Comparison of ENCODE assay signal across 8 mouse cellular contexts in genomic region chr11:20896277-20897123, GRCm38 (mm10).
DNase-seq lines count a peak whose midpoint lies in the region; ATAC-seq lines count a peak whose summit lies in the region.

No protein-coding gene starts in this region.

- no peaks in the 10 kb centered on the region for H3K9me3 ChIP-seq in hindbrain, embryonic 15.5 days
- H3K9me3 ChIP-seq in hindbrain, embryonic 12.5 days (replicated peaks) = no peaks in the 10 kb centered on the region
- H3K9me3 ChIP-seq in embryonic facial prominence, embryonic 15.5 days (replicated peaks) = no peaks in the 10 kb centered on the region
- H3K9me3 ChIP-seq in liver, embryonic 15.5 days (replicated peaks) = no peaks in the 10 kb centered on the region
- no peaks in the 10 kb centered on the region for H3K9me3 ChIP-seq in stomach, embryonic 15.5 days

- no peaks in the 10 kb centered on the region for H3K36me3 ChIP-seq in hindbrain, embryonic 15.5 days
- no peaks in the 10 kb centered on the region for H3K36me3 ChIP-seq in hindbrain, embryonic 12.5 days
- H3K36me3 ChIP-seq in embryonic facial prominence, embryonic 15.5 days = no peaks in the 10 kb centered on the region
- H3K36me3 ChIP-seq in liver, embryonic 15.5 days (replicated peaks) = no peaks in the 10 kb centered on the region
- no peaks in the 10 kb centered on the region for H3K36me3 ChIP-seq in stomach, embryonic 15.5 days

- H3K4me1 ChIP-seq in hindbrain, embryonic 15.5 days (replicated peaks) = peaks cover 5% of the 10 kb centered on the region; the same call in 1 of the 2 replicates
- H3K4me1 ChIP-seq in hindbrain, embryonic 12.5 days = 0 out of 2 replicates have a peak, but pooled peaks cover 6% of the 10 kb centered on the region
- peaks cover 33% of the 10 kb centered on the region for H3K4me1 ChIP-seq in embryonic facial prominence, embryonic 15.5 days
- H3K4me1 ChIP-seq in liver, embryonic 15.5 days (replicated peaks) = peaks cover 9% of the 10 kb centered on the region; the same call in 1 of the 2 replicates
- H3K4me1 ChIP-seq in stomach, embryonic 15.5 days = 0 out of 2 replicates have a peak, but pooled peaks cover 4% of the 10 kb centered on the region

- no peaks in the 10 kb centered on the region for H3K27me3 ChIP-seq in hindbrain, embryonic 15.5 days
- H3K27me3 ChIP-seq in hindbrain, embryonic 12.5 days = no peaks in the 10 kb centered on the region
- no peaks in the 10 kb centered on the region for H3K27me3 ChIP-seq in embryonic facial prominence, embryonic 15.5 days
- peaks cover 48% of the 10 kb centered on the region for H3K27me3 ChIP-seq in liver, embryonic 15.5 days
- no peaks in the 10 kb centered on the region for H3K27me3 ChIP-seq in stomach, embryonic 15.5 days (replicated peaks)

- 0 out of 2 replicates have a peak, but pooled peaks have one; percentile 45 for ATAC-seq in hindbrain, embryonic 15.5 days (ENCODE audit: low FRiP score, low read depth)
- ATAC-seq in hindbrain, embryonic 12.5 days (ENCODE audit: low FRiP score) = no peak
- ATAC-seq in embryonic facial prominence, embryonic 15.5 days (ENCODE audit: insufficient number of reproducible peaks, low FRiP score, low TSS enrichment, low read depth) = peak; percentile 84
- ATAC-seq in liver, embryonic 15.5 days (ENCODE audit: insufficient read depth) = peak; percentile 53; the same call in 1 of the 2 replicates
- ATAC-seq in stomach, embryonic 15.5 days (ENCODE audit: insufficient read depth, low FRiP score, low read depth) = peak; percentile 71
- ATAC-seq in cerebellum, adult (ENCODE audit: insufficient number of reproducible peaks, low FRiP score, low TSS enrichment) = no peak

- H3K4me3 ChIP-seq in hindbrain, embryonic 15.5 days = no peak overlapping the region
- H3K4me3 ChIP-seq in hindbrain, embryonic 12.5 days = no peak overlapping the region
- no peak overlapping the region for H3K4me3 ChIP-seq in embryonic facial prominence, embryonic 15.5 days (replicated peaks)
- H3K4me3 ChIP-seq in liver, embryonic 15.5 days (replicated peaks) = no peak overlapping the region
- H3K4me3 ChIP-seq in stomach, embryonic 15.5 days (replicated peaks) = no peak overlapping the region

- DNase-seq in heart, postnatal 25 days (ENCODE audit: low spot score) = peak; percentile 56
- DNase-seq in retina, embryonic 14.5 days (ENCODE audit: low spot score) = no peak

- H3K4me2 ChIP-seq in hindbrain, embryonic 15.5 days = no peak overlapping the region
- H3K4me2 ChIP-seq in hindbrain, embryonic 12.5 days (replicated peaks) = no peak overlapping the region
- no peak overlapping the region for H3K4me2 ChIP-seq in embryonic facial prominence, embryonic 15.5 days (replicated peaks)
- no peak overlapping the region for H3K4me2 ChIP-seq in liver, embryonic 15.5 days
- H3K4me2 ChIP-seq in stomach, embryonic 15.5 days = no peak overlapping the region

- H3K9ac ChIP-seq in hindbrain, embryonic 15.5 days = no peak overlapping the region
- no peak overlapping the region for H3K9ac ChIP-seq in hindbrain, embryonic 12.5 days
- no peak overlapping the region for H3K9ac ChIP-seq in embryonic facial prominence, embryonic 15.5 days
- no peak overlapping the region for H3K9ac ChIP-seq in liver, embryonic 15.5 days
- H3K9ac ChIP-seq in stomach, embryonic 15.5 days = no peak overlapping the region

- intact Hi-C loops in heart, postnatal 25 days (cut with DNase I) = no loop called here

- H3K27ac ChIP-seq in hindbrain, embryonic 15.5 days (replicated peaks) = no peak overlapping the region
- H3K27ac ChIP-seq in hindbrain, embryonic 12.5 days = no peak overlapping the region
- H3K27ac ChIP-seq in embryonic facial prominence, embryonic 15.5 days (replicated peaks) = peak overlapping the region; percentile 67
- H3K27ac ChIP-seq in liver, embryonic 15.5 days (replicated peaks) = no peak overlapping the region
- H3K27ac ChIP-seq in stomach, embryonic 15.5 days = no peak overlapping the region

- 55% methylated on average over 11 of the region's 11 CpGs for WGBS in hindbrain, embryonic 15.5 days
- 67% methylated on average over 11 of the region's 11 CpGs for WGBS in hindbrain, embryonic 12.5 days
- 26% methylated on average over 11 of the region's 11 CpGs for WGBS in embryonic facial prominence, embryonic 15.5 days
- WGBS in liver, embryonic 15.5 days (ENCODE audit: insufficient replicate concordance) = 9% methylated on average over 11 of the region's 11 CpGs
- 51% methylated on average over 11 of the region's 11 CpGs for WGBS in stomach, embryonic 15.5 days

Comparison
In these comparisons a context has a peak if more than half of its experiments do, and no peak if none do; other contexts are left out.
1. ATAC-seq: peak in hindbrain, embryonic 15.5 days (single experiment), embryonic facial prominence, embryonic 15.5 days (single experiment), liver, embryonic 15.5 days (single experiment) and stomach, embryonic 15.5 days (single experiment); none in hindbrain, embryonic 12.5 days (single experiment) and cerebellum, adult (single experiment).